Mouse (Mus musculus): ENCODE measurements around the gene Dock1. TPM values are rescaled to one million over a fixed set of nuclear protein-coding genes. Genes with fewer than 3 reads are reported as not detected.

Dock1 gene
- total and polyA plus RNA-seq, 2 experiments from 2014 or later = 8.0 to 15.2 TPM

GRCm38 (mm10) chr7:135083421-135083820, 413.0 kb downstream of the Dock1 start:
- H3K27me3 ChIP-seq (ENCODE audit: insufficient read depth, low read length) = no peaks in the 10 kb centered on the region
- no peaks in the 10 kb centered on the region for H3K36me3 ChIP-seq (ENCODE audit: insufficient read depth, low read length)
- WGBS = 74% methylated on average over 8 of the region's 8 CpGs
- no peaks in the 10 kb centered on the region for H3K4me1 ChIP-seq (ENCODE audit: insufficient read depth, low read length)
- H3K9me3 ChIP-seq (ENCODE audit: low read length) = no peaks in the 10 kb centered on the region
- H3K4me2 ChIP-seq (ENCODE audit: low read depth, low read length) = no peak overlapping the region
- H3K9ac ChIP-seq (replicated peaks; ENCODE audit: low read length) = no peak overlapping the region
- peak; percentile 47 for DNase-seq (ENCODE audit: low spot score)
- H3K27ac ChIP-seq = no peak overlapping the region
- H3K4me3 ChIP-seq (ENCODE audit: low read length) = no peak overlapping the region
- ATAC-seq = no peak
- no peak for TF ChIP-seq CTCF (IDR thresholded peaks at IDR 0.05; ENCODE audit: low read depth)

DNA sequence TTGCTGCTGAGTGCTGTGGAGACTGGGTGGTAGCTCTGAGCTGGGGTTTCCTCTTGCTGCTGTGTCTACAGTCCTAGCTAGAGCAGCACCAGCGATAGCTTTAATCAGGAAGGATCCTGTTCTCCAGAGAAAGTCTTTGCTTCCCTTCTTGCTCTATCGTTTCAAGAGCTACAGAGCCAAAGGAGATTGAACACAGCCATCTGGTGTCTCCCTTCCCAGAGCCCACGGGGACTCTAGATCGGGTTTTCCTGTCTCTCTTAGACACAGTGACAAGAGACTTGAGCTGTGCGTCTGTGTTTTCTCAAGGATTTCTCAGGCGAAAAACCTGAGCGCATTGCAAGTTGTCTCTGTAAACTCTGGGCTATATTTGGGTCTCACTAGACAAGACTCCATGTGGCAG, 413.6 kb downstream of the Dock1 start:
- Histone ChIP-seq H3K27ac (no peak overlapping the region), H3K4me1 (ENCODE audit: insufficient read depth, low read length) (no peaks in the 10 kb centered on the region), H3K9ac (replicated peaks; ENCODE audit: low read length) (no peak overlapping the region), H3K36me3 (ENCODE audit: insufficient read depth, low read length) (no peaks in the 10 kb centered on the region), H3K27me3 (ENCODE audit: insufficient read depth, low read length) (no peaks in the 10 kb centered on the region), H3K4me2 (ENCODE audit: low read depth, low read length) (no peak overlapping the region), H3K9me3 (ENCODE audit: low read length) (no peaks in the 10 kb centered on the region), H3K4me3 (ENCODE audit: low read length) (no peak overlapping the region)
- ATAC-seq = no peak
- no peak for TF ChIP-seq CTCF (IDR thresholded peaks at IDR 0.05; ENCODE audit: low read depth)
- 72% methylated on average over 7 of the region's 7 CpGs for WGBS
- DNase-seq (ENCODE audit: low spot score) = peak; percentile 30

- no peaks in the 10 kb centered on the region for H3K36me3 ChIP-seq (ENCODE audit: insufficient read depth, low read length)
- H3K27ac ChIP-seq = no peak overlapping the region
- ATAC-seq (no peak), DNase-seq (ENCODE audit: low spot score) (no peak)
- WGBS = 90% methylated on average over 5 of the region's 5 CpGs
- H3K4me2 ChIP-seq (ENCODE audit: low read depth, low read length) = no peak overlapping the region
- H3K4me1 ChIP-seq (ENCODE audit: insufficient read depth, low read length) = no peaks in the 10 kb centered on the region
- H3K27me3 ChIP-seq (ENCODE audit: insufficient read depth, low read length) = no peaks in the 10 kb centered on the region
- H3K9ac ChIP-seq (replicated peaks; ENCODE audit: low read length) = no peak overlapping the region
- H3K4me3 ChIP-seq (ENCODE audit: low read length) = no peak overlapping the region
- no peak for TF ChIP-seq CTCF (IDR thresholded peaks at IDR 0.05; ENCODE audit: low read depth)
- no peaks in the 10 kb centered on the region for H3K9me3 ChIP-seq (ENCODE audit: low read length)
Measured at GRCm38 (mm10) chr7:135086556-135086955, 416.1 kb downstream of the Dock1 start.

GRCm38 (mm10) chr7:135089626-135090025, 419.2 kb downstream of the Dock1 start:
- H3K4me2 ChIP-seq (ENCODE audit: low read depth, low read length) = no peak overlapping the region
- H3K9me3 ChIP-seq (ENCODE audit: low read length) = no peaks in the 10 kb centered on the region
- no peak for DNase-seq (ENCODE audit: low spot score)
- H3K27ac ChIP-seq = no peak overlapping the region
- 91% methylated on average over 4 of the region's 4 CpGs for WGBS
- TF ChIP-seq CTCF (IDR thresholded peaks at IDR 0.05; ENCODE audit: low read depth) = no peak
- H3K36me3 ChIP-seq (ENCODE audit: insufficient read depth, low read length) = no peaks in the 10 kb centered on the region
- H3K27me3 ChIP-seq (ENCODE audit: insufficient read depth, low read length) = no peaks in the 10 kb centered on the region
- H3K4me3 ChIP-seq (ENCODE audit: low read length) = no peak overlapping the region
- ATAC-seq = no peak
- no peaks in the 10 kb centered on the region for H3K4me1 ChIP-seq (ENCODE audit: insufficient read depth, low read length)
- H3K9ac ChIP-seq (replicated peaks; ENCODE audit: low read length) = no peak overlapping the region

DNA sequence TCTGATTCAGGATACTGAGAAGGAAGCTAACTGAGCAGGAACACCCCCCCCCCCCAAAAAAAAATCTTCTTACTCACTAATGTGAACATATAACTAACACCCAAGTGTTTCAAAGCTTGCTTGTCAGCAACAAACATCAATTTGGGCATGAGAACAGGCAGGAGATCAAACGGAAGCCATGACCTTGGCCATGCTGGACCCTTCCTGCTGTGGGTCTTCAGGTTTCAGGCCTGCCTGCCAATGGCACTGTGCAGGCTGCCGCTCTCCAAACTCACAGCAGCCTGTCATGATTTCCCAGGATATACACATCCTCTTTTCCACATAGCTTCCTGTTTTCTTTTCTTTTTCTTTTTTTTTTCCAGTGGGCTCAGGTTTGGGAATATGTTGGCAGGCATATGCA, 423.4 kb downstream of the Dock1 start:
- no peak for ATAC-seq

GRCm38 (mm10) chr7:135101921-135102320, 431.5 kb downstream of the Dock1 start:
- no peak for DNase-seq (ENCODE audit: low spot score)
- no peak overlapping the region for H3K27ac ChIP-seq
- no peaks in the 10 kb centered on the region for H3K4me1 ChIP-seq (ENCODE audit: insufficient read depth, low read length)
- no peak overlapping the region for H3K4me3 ChIP-seq (ENCODE audit: low read length)
- H3K4me2 ChIP-seq (ENCODE audit: low read depth, low read length) = no peak overlapping the region
- no peak for TF ChIP-seq CTCF (IDR thresholded peaks at IDR 0.05; ENCODE audit: low read depth)
- H3K9ac ChIP-seq (replicated peaks; ENCODE audit: low read length) = no peak overlapping the region
- no peaks in the 10 kb centered on the region for H3K9me3 ChIP-seq (ENCODE audit: low read length)
- H3K27me3 ChIP-seq (ENCODE audit: insufficient read depth, low read length) = no peaks in the 10 kb centered on the region
- no peaks in the 10 kb centered on the region for H3K36me3 ChIP-seq (ENCODE audit: insufficient read depth, low read length)
- no peak for ATAC-seq
- WGBS = 96% methylated on average over 7 of the region's 7 CpGs

More for the DNA sequence above, 423.4 kb downstream of the Dock1 start:
- no peak overlapping the region for H3K4me3 ChIP-seq (ENCODE audit: low read length)
- no peaks in the 10 kb centered on the region for H3K27me3 ChIP-seq (ENCODE audit: insufficient read depth, low read length)
- no peaks in the 10 kb centered on the region for H3K36me3 ChIP-seq (ENCODE audit: insufficient read depth, low read length)
- WGBS = 61% methylated on average over 2 of the region's 2 CpGs
- H3K27ac ChIP-seq = no peak overlapping the region
- no peak overlapping the region for H3K4me2 ChIP-seq (ENCODE audit: low read depth, low read length)
- TF ChIP-seq CTCF (IDR thresholded peaks at IDR 0.05; ENCODE audit: low read depth) = no peak
- H3K4me1 ChIP-seq (ENCODE audit: insufficient read depth, low read length) = no peaks in the 10 kb centered on the region
- H3K9me3 ChIP-seq (ENCODE audit: low read length) = no peaks in the 10 kb centered on the region
- DNase-seq (ENCODE audit: low spot score) = no peak
- H3K9ac ChIP-seq (replicated peaks; ENCODE audit: low read length) = no peak overlapping the region

DNA sequence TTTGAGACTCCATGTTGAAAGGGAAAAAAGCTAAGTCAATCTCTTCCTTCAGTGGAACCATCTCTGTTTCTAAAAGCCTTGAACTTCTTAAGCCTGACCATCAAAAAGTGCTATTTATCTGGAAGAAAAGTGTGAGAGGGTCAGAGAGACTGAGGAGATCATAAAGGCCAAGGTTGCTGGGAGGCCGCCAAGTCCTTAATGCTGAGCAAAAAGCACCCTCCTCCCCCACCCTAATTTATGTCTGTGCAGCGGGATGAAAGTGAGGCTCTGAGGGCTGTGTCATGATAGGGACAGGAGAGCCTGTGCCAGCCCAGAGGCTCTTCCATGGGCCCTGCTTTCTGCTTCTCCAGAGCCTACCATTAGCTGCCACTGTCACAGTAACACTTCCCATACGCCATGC, 436.1 kb downstream of the Dock1 start:
- no peak overlapping the region for H3K4me3 ChIP-seq (ENCODE audit: low read length)
- H3K36me3 ChIP-seq (ENCODE audit: insufficient read depth, low read length) = no peaks in the 10 kb centered on the region
- H3K27ac ChIP-seq = no peak overlapping the region
- H3K27me3 ChIP-seq (ENCODE audit: insufficient read depth, low read length) = no peaks in the 10 kb centered on the region
- TF ChIP-seq CTCF (IDR thresholded peaks at IDR 0.05; ENCODE audit: low read depth) = no peak
- H3K4me2 ChIP-seq (ENCODE audit: low read depth, low read length) = no peak overlapping the region
- no peak overlapping the region for H3K9ac ChIP-seq (replicated peaks; ENCODE audit: low read length)
- no peaks in the 10 kb centered on the region for H3K4me1 ChIP-seq (ENCODE audit: insufficient read depth, low read length)
- DNase-seq (ENCODE audit: low spot score) (no peak), ATAC-seq (no peak)
- H3K9me3 ChIP-seq (ENCODE audit: low read length) = no peaks in the 10 kb centered on the region
- WGBS = 73% methylated on average over 3 of the region's 3 CpGs

All from hindbrain, postnatal 0 days (tissue).